Mouse (Mus musculus): ENCODE measurements around the gene Olfr564. TPM values are rescaled to one million over a fixed set of nuclear protein-coding genes. Genes with fewer than 3 reads are reported as not detected.

Olfr564 gene
- not detected for total RNA-seq (2021)
- long read RNA-seq, experiment 1, result 0 reads
- long read RNA-seq, experiment 2, result 0 reads

- no peak for DNase-seq
Observed at GRCm38 (mm10) chr7:102803180-102803579, at the start of gene Olfr564. Gene Olfr564 (plus strand): TSS chr7:102803480.

GRCm38 (mm10) chr7:102759266-102759665 is 44.0 kb upstream of the Olfr564 start, which contains the start of the genes Olfr560 and Olfr78:
Gene Olfr560 (minus strand): TSS chr7:102759366.
Gene Olfr78 (minus strand): TSS chr7:102759471.
- no peak for DNase-seq

- DNase-seq, result no peak
Observed at GRCm38 (mm10) chr7:102770921-102771320, 32.4 kb upstream of the Olfr564 start, which contains the start of gene Olfr561. Gene Olfr561 (plus strand): TSS chr7:102771221.

Other genes with a start within 250 kb of the Olfr564 start
- 1 to 10 TPM; 4.4 to 4.6 TPM for gene Trim21, start 238.0 kb upstream of the Olfr564 start, total RNA-seq (2021)
- gene Olfr550, start 232.0 kb upstream of the Olfr564 start, total RNA-seq (2021), result under 1 TPM; 0.09 TPM
- gene Olfr551, start 211.6 kb upstream of the Olfr564 start, total RNA-seq (2021), result not detected
- under 1 TPM in 1 of 2 experiments, not detected in 1; 0.07 TPM for gene Olfr552, start 205.7 kb upstream of the Olfr564 start, total RNA-seq (2021)
- gene Olfr553, start 185.3 kb upstream of the Olfr564 start, total RNA-seq (2021), result not detected
- gene Olfr554, start 165.0 kb upstream of the Olfr564 start, total RNA-seq (2021), result not detected
- gene Olfr555, start 144.7 kb upstream of the Olfr564 start, total RNA-seq (2021), result not detected
- not detected for gene Olfr556, start 138.6 kb upstream of the Olfr564 start, total RNA-seq (2021)
- gene Trim68, start 116.2 kb upstream of the Olfr564 start, total RNA-seq (2021), result 1 to 10 TPM; 4.7 to 6.6 TPM
- gene Olfr557, start 107.6 kb upstream of the Olfr564 start, total RNA-seq (2021), result not detected
- gene Olfr558, start 101.3 kb upstream of the Olfr564 start, total RNA-seq (2021), result 1 to 10 TPM; 3.4 to 3.8 TPM
- not detected for gene Olfr33, start 84.4 kb upstream of the Olfr564 start, total RNA-seq (2021)
- gene Olfr559, start 76.0 kb upstream of the Olfr564 start, total RNA-seq (2021), result not detected
- not detected for gene Olfr560, start 44.1 kb upstream of the Olfr564 start, total RNA-seq (2021)
- 1 to 10 TPM; 1.3 to 1.4 TPM for gene Olfr78, start 44.0 kb upstream of the Olfr564 start, total RNA-seq (2021)
- gene Olfr561, start 32.3 kb upstream of the Olfr564 start, total RNA-seq (2021), result not detected
- gene Olfr566, start 55.3 kb downstream of the Olfr564 start, total RNA-seq (2021), result not detected
- not detected for gene Olfr568, start 73.6 kb downstream of the Olfr564 start, total RNA-seq (2021)
- not detected for gene Olfr569, start 87.4 kb downstream of the Olfr564 start, total RNA-seq (2021)
- not detected for gene Olfr570, start 91.1 kb downstream of the Olfr564 start, total RNA-seq (2021)
- not detected for gene Olfr571, start 114.1 kb downstream of the Olfr564 start, total RNA-seq (2021)
- not detected for gene Olfr572, start 120.9 kb downstream of the Olfr564 start, total RNA-seq (2021)
- gene Olfr573-ps1, start 139.1 kb downstream of the Olfr564 start, total RNA-seq (2021), result not detected
- gene Olfr574, start 145.0 kb downstream of the Olfr564 start, total RNA-seq (2021), result not detected
- gene Olfr575, start 155.3 kb downstream of the Olfr564 start, total RNA-seq (2021), result not detected
- gene Olfr576, start 159.2 kb downstream of the Olfr564 start, total RNA-seq (2021), result not detected
- not detected for gene Olfr577, start 172.5 kb downstream of the Olfr564 start, total RNA-seq (2021)
- gene Olfr578, start 185.8 kb downstream of the Olfr564 start, total RNA-seq (2021), result not detected
- gene Olfr582, start 234.5 kb downstream of the Olfr564 start, total RNA-seq (2021), result not detected
- not detected for gene Olfr583, start 247.8 kb downstream of the Olfr564 start, total RNA-seq (2021)